Mouse (Mus musculus) intestine, embryonic 14.5 days (tissue): ENCODE results near the gene Nectin2. TPM values are rescaled to one million over a fixed set of nuclear protein-coding genes. Genes with fewer than 3 reads are reported as not detected.

Experiments
- ATAC-seq: fragments of 200-750 bp; cut with Nextera tagmentation; replicated peaks from 2 replicates; pipeline ENCODE4 v1.8.0; 2017; ENCODE audit warnings: low read depth, moderate number of reproducible peaks, moderate TSS enrichment, moderate library complexity; ENCODE audit not compliant: low FRiP score, low TSS enrichment
- DNase-seq: peaks from one replicate; pipeline ENCODE4 v3.0.0-alpha.2; 2018; ENCODE audit warnings: low spot score
- H3K27ac ChIP-seq: fragments of 300-500 bp; sonication (generic); 2 replicates; pipeline ENCODE4 v1.5.1; 2014; ENCODE audit warnings: low read depth, mild to moderate bottlenecking, control low read depth
- H3K27me3 ChIP-seq: fragments of 300-500 bp; sonication (generic); replicated peaks from 2 replicates; pipeline ENCODE4 v1.6.1; 2014; ENCODE audit warnings: low read length, control low read depth; ENCODE audit not compliant: control insufficient read depth, insufficient read depth
- H3K36me3 ChIP-seq: fragments of 300-500 bp; sonication (generic); 2 replicates; pipeline ENCODE4 v1.6.1; 2014; ENCODE audit warnings: low read length, control low read depth; ENCODE audit not compliant: control insufficient read depth, insufficient read depth
- H3K4me1 ChIP-seq: fragments of 300-500 bp; sonication (generic); replicated peaks from 2 replicates; pipeline ENCODE4 v1.6.1; 2014; ENCODE audit warnings: low read length, control low read depth, mixed read lengths; ENCODE audit not compliant: control insufficient read depth, insufficient read depth
- H3K4me2 ChIP-seq: fragments of 300-500 bp; sonication (generic); 2 replicates; pipeline ENCODE4 v1.6.1; 2014; ENCODE audit warnings: low read length
- H3K4me3 ChIP-seq: fragments of 300-500 bp; sonication (generic); 2 replicates; pipeline ENCODE4 v1.5.1; 2014; ENCODE audit warnings: low read depth, low read length, control low read depth, mixed read lengths
- H3K9ac ChIP-seq: fragments of 300-500 bp; sonication (generic); 2 replicates; pipeline ENCODE4 v1.6.1; 2014; ENCODE audit warnings: mild to moderate bottlenecking, low read length
- H3K9me3 ChIP-seq: fragments of 300-500 bp; sonication (generic); 2 replicates; pipeline ENCODE4 v1.6.1; 2016; ENCODE audit warnings: low read length, control low read depth; ENCODE audit not compliant: control insufficient read depth
- WGBS: fragments of 180-500 bp; shearing (Covaris S2); extraction: QIAGEN DNeasy Blood & Tissue Kit; methylation state at CpG from one replicate; pipeline ENCODE4 v1.1.7; 2014; 5-methylcytosine and 5-hydroxymethylcytosine counted together
- polyA plus RNA-seq: library from polyadenylated mRNA; unstranded; fragments of >200 nt; fragmentation: Nextera tagmentation; extraction: Ambion mirVana; gene quantifications from 2 replicates; pipeline ENCODE4 v1.2.1, GENCODE M21; 2014

Nectin2 gene
- polyA plus RNA-seq, 1 experiment from 2014 or later, result 136 TPM

GRCm38 (mm10) chr7:19701069-19701761 lies 49.1 kb downstream of the Nectin2 start:
- Histone ChIP-seq H3K9ac (no peak overlapping the region), H3K9me3 (no peaks in the 10 kb centered on the region), H3K4me2 (no peak overlapping the region), H3K4me1 (peaks cover 21% of the 10 kb centered on the region), H3K36me3 (peaks cover 12% of the 10 kb centered on the region), H3K4me3 (no peak overlapping the region), H3K27me3 (no peaks in the 10 kb centered on the region), H3K27ac (peak overlapping the region; percentile 29; the same call in 1 of the 2 replicates)
- ATAC-seq (peak; percentile 85), DNase-seq (peak; percentile 83)
- WGBS, result 30% methylated on average over 21 of the region's 22 CpGs

- Histone ChIP-seq H3K9ac (no peak overlapping the region), H3K27ac (no peak overlapping the region), H3K4me3 (no peak overlapping the region), H3K9me3 (no peaks in the 10 kb centered on the region), H3K36me3 (peaks cover 11% of the 10 kb centered on the region), H3K4me1 (peaks cover 21% of the 10 kb centered on the region), H3K4me2 (no peak overlapping the region), H3K27me3 (no peaks in the 10 kb centered on the region)
- DNase-seq (no peak), ATAC-seq (peak; percentile 13; the same call in 1 of the 2 replicates)
- 55% methylated on average over 12 of the region's 12 CpGs for WGBS
Observed at GRCm38 (mm10) chr7:19700299-19701068, 49.8 kb downstream of the Nectin2 start.

GRCm38 (mm10) chr7:19699827-19700148 lies 50.5 kb downstream of the Nectin2 start:
- Histone ChIP-seq H3K9me3 (no peaks in the 10 kb centered on the region), H3K4me3 (no peak overlapping the region), H3K27ac (no peak overlapping the region), H3K27me3 (no peaks in the 10 kb centered on the region), H3K4me2 (no peak overlapping the region), H3K9ac (no peak overlapping the region), H3K4me1 (peaks cover 21% of the 10 kb centered on the region), H3K36me3 (peaks cover 11% of the 10 kb centered on the region)
- 78% methylated on average over 4 of the region's 4 CpGs for WGBS
- DNase-seq, result no peak
- ATAC-seq, result no peak

GRCm38 (mm10) chr7:19698907-19699826 lies 51.1 kb downstream of the Nectin2 start, which contains the start of gene Apoe:
Gene Apoe, minus strand, starts transcription at chr7:19699188.
- H3K27me3 ChIP-seq, result no peaks in the 10 kb centered on the region
- peak; percentile 67 for DNase-seq
- H3K27ac ChIP-seq, result no peak within 1 kb of the TSS
- 5% methylated on average over 20 of the region's 20 CpGs for WGBS
- ATAC-seq, result no peak; the same call in 1 of the 2 replicates
- H3K4me2 ChIP-seq, result peak within 1 kb of the TSS; percentile 52
- H3K4me1 ChIP-seq, result peaks cover 21% of the 10 kb centered on the region
- H3K9me3 ChIP-seq, result no peaks in the 10 kb centered on the region
- H3K4me3 ChIP-seq, result peak within 1 kb of the TSS; percentile 35
- H3K9ac ChIP-seq, result peak within 1 kb of the TSS; percentile 46
- H3K36me3 ChIP-seq, result peaks cover 11% of the 10 kb centered on the region

- DNase-seq, result peak; percentile 71
- peaks cover 10% of the 10 kb centered on the region for H3K36me3 ChIP-seq
- no peak overlapping the region for H3K27ac ChIP-seq
- H3K4me2 ChIP-seq, result peak overlapping the region; percentile 52
- peaks cover 24% of the 10 kb centered on the region for H3K4me1 ChIP-seq
- H3K4me3 ChIP-seq, result peak overlapping the region; percentile 35
- ATAC-seq, result no peak
- no peaks in the 10 kb centered on the region for H3K27me3 ChIP-seq
- peak overlapping the region; percentile 46 for H3K9ac ChIP-seq
- H3K9me3 ChIP-seq, result no peaks in the 10 kb centered on the region
- 3% methylated on average over 28 of the region's 28 CpGs for WGBS
Observed at GRCm38 (mm10) chr7:19697949-19698906, 52.1 kb downstream of the Nectin2 start.

- Histone ChIP-seq H3K27ac (no peak overlapping the region), H3K4me3 (no peak overlapping the region), H3K9ac (no peak overlapping the region), H3K27me3 (no peaks in the 10 kb centered on the region), H3K4me1 (peaks cover 25% of the 10 kb centered on the region), H3K9me3 (no peaks in the 10 kb centered on the region), H3K4me2 (no peak overlapping the region), H3K36me3 (no peaks in the 10 kb centered on the region)
- no peak for DNase-seq
- ATAC-seq, result no peak
- WGBS, result 96% methylated on average over 34 of the region's 34 CpGs
Observed at GRCm38 (mm10) chr7:19696336-19696873, 53.9 kb downstream of the Nectin2 start.

- Histone ChIP-seq H3K9me3 (no peaks in the 10 kb centered on the region), H3K4me2 (no peak overlapping the region), H3K27me3 (no peaks in the 10 kb centered on the region), H3K4me3 (no peak overlapping the region), H3K9ac (no peak overlapping the region), H3K4me1 (peaks cover 24% of the 10 kb centered on the region), H3K36me3 (no peaks in the 10 kb centered on the region), H3K27ac (no peak overlapping the region)
- no peak for ATAC-seq
- DNase-seq, result no peak
- 83% methylated on average over 6 of the region's 6 CpGs for WGBS
Observed at GRCm38 (mm10) chr7:19695881-19696280, 54.4 kb downstream of the Nectin2 start.
